Mouse (Mus musculus) lung, postnatal 0 days (tissue): ENCODE data around the gene Nemf. TPM values are rescaled to one million over a fixed set of nuclear protein-coding genes. Genes with fewer than 3 reads are reported as not detected.
A peak's percentile ranks its signal among the peaks of the same experiment; 100 is the strongest.

Source experiments
- ATAC-seq: fragments of 200-750 bp; cut with Nextera tagmentation; 2 replicates; pipeline ENCODE4 v1.8.0; 2017; ENCODE audit warnings: moderate library complexity
- DNase-seq: peaks from one replicate; pipeline ENCODE4 v3.0.0-alpha.2; 2016; ENCODE audit warnings: low spot score
- H3K27ac ChIP-seq: fragments of 300-500 bp; sonication (generic); 2 replicates; pipeline ENCODE4 v1.5.1; 2014; ENCODE audit warnings: antibody characterized with exemption, mild to moderate bottlenecking, low read length, mixed read lengths
- H3K27me3 ChIP-seq: fragments of 300-500 bp; sonication (generic); replicated peaks from 2 replicates; pipeline ENCODE4 v1.6.1; 2014; ENCODE audit warnings: low read length, mixed read lengths; ENCODE audit not compliant: insufficient read depth
- H3K36me3 ChIP-seq: fragments of 300-500 bp; sonication (generic); 2 replicates; pipeline ENCODE4 v1.6.1; 2014; ENCODE audit warnings: low read length, mixed read lengths; ENCODE audit not compliant: insufficient read depth
- H3K4me1 ChIP-seq: fragments of 300-500 bp; sonication (generic); 2 replicates; pipeline ENCODE4 v1.6.1; 2014; ENCODE audit warnings: antibody characterized with exemption, low read depth, low read length, mixed read lengths; ENCODE audit not compliant: insufficient read depth
- H3K4me2 ChIP-seq: fragments of 300-500 bp; sonication (generic); replicated peaks from 2 replicates; pipeline ENCODE4 v1.6.1; 2014; ENCODE audit warnings: low read depth, mild to moderate bottlenecking, low read length, moderate library complexity, mixed read lengths
- H3K4me3 ChIP-seq: fragments of 300-500 bp; sonication (generic); 2 replicates; pipeline ENCODE4 v1.5.1; 2014; ENCODE audit warnings: low read depth, low read length
- H3K9ac ChIP-seq: fragments of 300-500 bp; sonication (generic); replicated peaks from 2 replicates; pipeline ENCODE4 v1.6.1; 2014; ENCODE audit warnings: low read depth, mild to moderate bottlenecking
- H3K9me3 ChIP-seq: fragments of 300-500 bp; sonication (generic); 2 replicates; pipeline ENCODE4 v1.6.1; 2016; ENCODE audit warnings: low read length, mixed read lengths
- CTCF ChIP-seq: IDR thresholded peaks from 2 replicates; pipeline ENCODE4 v1.5.1; 2016; ENCODE audit warnings: antibody characterized with exemption, mild to moderate bottlenecking
- EP300 ChIP-seq: IDR thresholded peaks from 2 replicates; pipeline ENCODE4 v1.6.1; 2016; ENCODE audit warnings: antibody characterized with exemption, mild to moderate bottlenecking, control low read depth
- WGBS: fragments of 180-500 bp; shearing (Covaris S2); extraction: QIAGEN DNeasy Blood & Tissue Kit; methylation state at CpG from one replicate; pipeline ENCODE4 v1.1.7; 2014; 5-methylcytosine and 5-hydroxymethylcytosine counted together
- polyA plus RNA-seq: library from polyadenylated mRNA; unstranded; fragments of >200 nt; fragmentation: Nextera tagmentation; extraction: Ambion mirVana; gene quantifications from 2 replicates; pipeline ENCODE4 v1.2.1, GENCODE M21; 2015

Gene Nemf
- polyA plus RNA-seq, 1 experiment from 2014 or later: 65.5 TPM

DNA sequence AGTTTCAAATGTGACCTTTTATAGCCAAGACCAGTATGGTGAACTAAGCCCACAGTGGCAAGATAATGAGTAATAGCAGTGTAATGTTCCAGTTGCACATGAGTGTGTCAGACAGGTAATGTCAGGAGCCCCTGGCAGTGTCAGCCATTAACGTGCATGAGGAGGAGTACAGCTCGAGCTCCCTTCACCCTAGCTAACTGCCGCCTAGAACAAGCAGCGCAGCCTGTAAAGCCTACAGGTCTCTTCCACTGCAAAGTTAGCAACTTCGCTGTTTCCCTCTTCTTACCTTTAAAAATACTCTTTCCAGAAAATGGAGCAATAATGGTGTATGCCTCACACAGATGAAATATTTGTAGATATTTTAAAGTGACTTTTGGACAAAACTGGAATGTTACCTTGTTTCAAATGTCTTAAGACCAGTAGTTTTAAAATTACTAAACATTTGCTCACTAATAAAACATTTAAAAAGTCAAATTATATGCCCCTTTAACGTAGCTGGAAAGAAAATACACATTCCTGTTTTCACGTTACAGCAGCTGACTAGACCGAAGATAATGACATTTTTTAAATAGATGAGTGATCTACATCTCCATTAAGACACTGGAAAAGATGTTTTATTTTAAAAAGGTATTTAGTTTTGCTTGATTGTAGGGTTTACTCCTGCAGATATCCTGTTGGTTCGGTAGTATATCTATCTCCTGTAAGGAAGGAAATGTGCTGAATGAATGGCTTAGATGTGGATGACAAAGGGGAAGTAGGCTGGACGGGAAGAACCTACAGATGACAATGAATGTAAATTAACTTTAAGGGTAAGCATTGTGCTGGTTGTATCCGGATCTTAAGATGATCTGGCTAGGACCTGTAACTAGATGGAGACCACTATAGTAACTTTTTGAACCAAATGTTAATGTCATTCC lies 17.1 kb upstream of the Nemf start:
- no peak for TF ChIP-seq CTCF
- no peak for TF ChIP-seq EP300
- ATAC-seq (no peak), DNase-seq (peak; percentile 36)
- Histone ChIP-seq H3K9ac (peak overlapping the region; percentile 99), H3K36me3 (no peaks in the 10 kb centered on the region), H3K4me3 (peak overlapping the region; percentile 100), H3K4me2 (peak overlapping the region; percentile 81), H3K4me1 (peaks cover 2% of the 10 kb centered on the region; the same call in 1 of the 2 replicates), H3K27ac (no peak overlapping the region), H3K27me3 (no peaks in the 10 kb centered on the region), H3K9me3 (no peaks in the 10 kb centered on the region)
- 11% methylated on average over 11 of the region's 11 CpGs for WGBS

DNA sequence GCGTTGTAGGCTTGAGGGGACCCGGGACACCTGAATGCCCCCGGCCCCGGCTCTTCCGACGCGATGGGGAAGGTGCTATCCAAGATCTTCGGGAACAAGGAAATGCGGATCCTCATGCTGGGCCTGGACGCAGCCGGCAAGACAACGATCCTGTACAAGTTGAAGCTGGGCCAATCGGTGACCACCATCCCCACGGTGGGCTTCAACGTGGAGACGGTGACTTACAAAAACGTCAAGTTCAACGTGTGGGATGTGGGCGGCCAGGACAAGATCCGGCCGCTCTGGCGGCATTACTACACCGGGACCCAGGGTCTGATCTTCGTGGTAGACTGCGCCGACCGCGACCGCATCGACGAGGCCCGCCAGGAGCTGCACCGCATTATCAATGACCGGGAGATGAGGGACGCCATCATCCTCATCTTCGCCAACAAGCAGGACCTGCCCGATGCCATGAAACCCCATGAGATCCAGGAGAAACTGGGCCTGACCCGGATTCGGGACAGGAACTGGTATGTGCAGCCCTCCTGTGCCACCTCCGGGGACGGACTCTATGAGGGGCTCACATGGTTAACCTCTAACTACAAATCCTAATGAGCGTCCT lies 15.9 kb upstream of the Nemf start:
- ATAC-seq: no peak; the same call in 1 of the 2 replicates
- peak; percentile 22 for DNase-seq
- H3K9ac ChIP-seq: peak overlapping the region; percentile 99
- H3K27me3 ChIP-seq: no peaks in the 10 kb centered on the region
- peak overlapping the region; percentile 99 for H3K27ac ChIP-seq
- WGBS: under 1% methylated on average over 42 of the region's 42 CpGs
- H3K4me3 ChIP-seq: peak overlapping the region; percentile 100
- peak overlapping the region; percentile 81 for H3K4me2 ChIP-seq
- no peaks in the 10 kb centered on the region for H3K9me3 ChIP-seq
- H3K36me3 ChIP-seq: no peaks in the 10 kb centered on the region
- no peak for TF ChIP-seq EP300
- no peak for TF ChIP-seq CTCF
- no peaks in the 10 kb centered on the region; the same call in 1 of the 2 replicates for H3K4me1 ChIP-seq

GRCm38 (mm10) chr12:69371854-69372671 lies 15.1 kb upstream of the Nemf start, which contains the start of the genes Arf6 and Gm9887:
Gene Arf6, plus strand, starts transcription at chr12:69372150.
Gene Gm9887, minus strand, starts transcription at chr12:69372458.
- Histone ChIP-seq H3K9ac (peak within 1 kb of the TSS; percentile 99), H3K4me2 (peak within 1 kb of the TSS; percentile 81), H3K4me1 (no peaks in the 10 kb centered on the region; the same call in 1 of the 2 replicates), H3K9me3 (no peaks in the 10 kb centered on the region), H3K27ac (peak within 1 kb of the TSS; percentile 99), H3K27me3 (no peaks in the 10 kb centered on the region), H3K36me3 (no peaks in the 10 kb centered on the region), H3K4me3 (peak within 1 kb of the TSS; percentile 100)
- TF ChIP-seq EP300 (no peak), CTCF (no peak)
- WGBS: 0% methylated on average over 51 of the region's 121 CpGs
- DNase-seq (peak; percentile 98), ATAC-seq (peak; percentile 96)

- no peaks in the 10 kb centered on the region for H3K9me3 ChIP-seq
- peak overlapping the region; percentile 99 for H3K9ac ChIP-seq
- peak overlapping the region; percentile 99 for H3K27ac ChIP-seq
- H3K4me2 ChIP-seq: peak overlapping the region; percentile 81
- peak overlapping the region; percentile 100 for H3K4me3 ChIP-seq
- no peaks in the 10 kb centered on the region; the same call in 1 of the 2 replicates for H3K4me1 ChIP-seq
- WGBS: under 1% methylated on average over 24 of the region's 24 CpGs
- TF ChIP-seq EP300: peak; percentile 55
- peak; percentile 55 for TF ChIP-seq CTCF
- no peaks in the 10 kb centered on the region for H3K36me3 ChIP-seq
- DNase-seq (peak; percentile 92), ATAC-seq (peak; percentile 79)
- H3K27me3 ChIP-seq: no peaks in the 10 kb centered on the region
These were observed 14.5 kb upstream of the Nemf start for GRCm38 (mm10) chr12:69371421-69371853.

DNA sequence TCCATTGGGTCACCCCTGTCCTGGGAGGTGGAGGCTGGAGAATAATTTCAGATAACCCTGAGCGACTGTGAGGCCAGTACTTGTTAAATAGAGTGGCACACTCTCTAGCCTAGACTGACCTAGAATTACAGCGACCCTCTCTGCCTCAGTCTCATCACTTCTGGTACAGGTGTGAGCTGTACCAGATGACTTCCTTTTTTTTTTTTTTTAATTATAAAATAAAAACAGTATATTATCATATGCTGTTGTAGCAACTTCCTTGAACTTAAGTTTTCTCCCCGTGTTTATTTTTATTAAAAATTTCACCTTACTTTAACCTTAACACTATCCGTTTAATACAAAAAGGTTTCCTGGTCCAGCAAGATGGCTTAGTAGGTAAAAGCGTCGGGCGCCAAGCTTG lies 14.0 kb upstream of the Nemf start:
- peak overlapping the region; percentile 100 for H3K4me3 ChIP-seq
- no peaks in the 10 kb centered on the region for H3K36me3 ChIP-seq
- DNase-seq (no peak), ATAC-seq (no peak)
- peak overlapping the region; percentile 99 for H3K27ac ChIP-seq
- no peaks in the 10 kb centered on the region for H3K9me3 ChIP-seq
- H3K4me1 ChIP-seq: no peaks in the 10 kb centered on the region; the same call in 1 of the 2 replicates
- peak overlapping the region; percentile 99 for H3K9ac ChIP-seq
- 8% methylated on average over 7 of the region's 7 CpGs for WGBS
- H3K27me3 ChIP-seq: no peaks in the 10 kb centered on the region
- H3K4me2 ChIP-seq: peak overlapping the region; percentile 81
- no peak for TF ChIP-seq CTCF
- TF ChIP-seq EP300: no peak
